Mouse (Mus musculus): Measurements from ENCODE around the gene Tmem59.
A peak's percentile ranks its signal among the peaks of the same experiment; 100 is the strongest.

Gene Tmem59

DNA sequence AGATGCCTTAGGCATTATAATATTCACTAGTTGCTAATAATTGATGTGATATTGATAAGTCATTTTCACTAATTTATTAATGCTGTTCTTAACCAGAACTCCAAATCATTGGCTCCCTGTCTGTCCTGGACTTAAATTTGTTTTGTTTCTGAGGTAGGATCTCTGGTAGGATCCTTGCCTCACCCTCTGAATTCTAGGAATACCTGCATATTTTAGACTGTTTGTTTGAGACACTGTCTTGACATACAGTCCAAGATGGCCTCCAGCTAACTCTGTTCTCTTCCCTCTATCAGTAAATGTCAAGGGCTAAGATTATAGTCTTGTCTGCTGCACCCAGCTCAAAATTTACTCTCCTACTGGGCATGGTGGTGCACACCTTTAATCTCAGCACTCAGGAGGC lies 2.5 kb downstream of the Tmem59 start:
- no peak for DNase-seq (ENCODE audit: low spot score)

DNA sequence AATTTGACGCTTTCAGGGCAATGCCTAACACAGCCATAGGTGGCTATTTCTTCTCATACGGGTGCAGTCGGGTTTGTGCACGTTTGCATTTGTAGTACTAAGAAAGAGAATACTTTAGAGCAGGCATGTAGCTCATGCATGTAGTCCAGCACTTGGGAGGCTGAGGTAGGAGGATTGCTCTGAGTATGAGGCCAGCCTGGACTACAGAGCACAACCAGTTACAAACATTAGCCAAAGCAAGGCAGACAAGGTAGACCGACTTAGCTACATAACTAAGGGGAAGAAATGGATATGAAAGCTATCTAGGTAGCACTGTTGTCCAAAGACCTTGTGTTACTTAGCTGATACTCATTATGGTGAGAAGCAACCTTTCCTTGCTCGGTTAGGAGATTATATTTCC lies 3.7 kb downstream of the Tmem59 start:
- no peak for DNase-seq (ENCODE audit: low spot score)

DNA sequence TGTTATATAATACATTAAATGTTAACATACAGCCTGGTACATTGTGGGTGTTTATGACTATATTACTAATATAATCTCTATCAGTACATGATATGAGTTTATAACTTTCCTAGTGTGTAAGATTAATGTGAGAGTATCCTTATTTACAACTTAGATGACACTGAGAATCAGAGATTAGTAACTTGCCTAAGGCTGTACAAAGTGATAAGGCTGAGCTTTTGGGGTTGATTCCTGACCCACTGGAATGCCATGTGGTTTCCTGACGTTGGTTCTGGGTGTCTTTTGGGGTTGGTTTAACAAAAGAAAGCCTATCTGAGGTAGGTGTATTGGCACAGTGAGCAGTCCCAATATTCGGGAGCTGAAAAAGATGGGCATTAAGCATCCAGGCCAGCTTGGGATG lies 4.6 kb downstream of the Tmem59 start:
- no peak for DNase-seq (ENCODE audit: low spot score)

DNA sequence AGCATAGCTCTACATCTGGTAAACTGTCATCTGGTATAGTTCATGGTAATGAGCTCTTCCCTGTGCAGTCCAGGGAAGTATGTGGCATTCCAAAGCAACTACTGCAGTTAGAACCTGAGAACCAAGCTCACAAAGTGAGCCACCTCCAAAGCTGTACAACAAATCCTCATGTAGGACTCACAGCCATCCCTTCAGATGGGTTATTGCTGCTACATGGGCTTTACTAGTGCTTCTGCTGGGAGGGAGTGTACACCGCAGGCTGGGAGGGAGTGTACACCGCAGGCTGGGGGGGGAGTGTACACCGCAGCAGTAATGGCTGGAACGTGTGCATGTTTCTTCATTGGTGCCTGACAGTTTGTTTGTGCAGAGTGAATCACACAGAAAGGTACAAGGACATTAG lies 5.0 kb downstream of the Tmem59 start:
- DNase-seq (ENCODE audit: low spot score) = no peak

DNA sequence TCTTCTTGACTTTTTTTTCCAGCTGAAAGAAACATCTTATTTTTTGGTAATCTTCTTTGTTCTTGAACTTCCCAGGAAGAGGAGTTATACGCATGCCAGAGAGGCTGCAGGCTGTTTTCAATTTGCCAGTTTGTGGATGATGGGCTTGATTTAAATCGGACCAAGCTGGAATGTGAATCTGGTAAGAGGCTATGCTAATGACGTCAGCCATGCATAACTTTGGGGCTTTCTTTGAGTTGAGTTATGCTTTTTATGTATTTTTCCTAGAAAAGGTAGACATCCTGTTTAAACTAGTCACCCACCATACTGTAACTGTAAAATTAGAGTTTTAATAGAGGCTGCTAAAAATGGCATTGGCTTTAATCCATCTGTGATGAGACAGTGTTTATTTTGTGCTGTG lies 7.5 kb downstream of the Tmem59 start:
- DNase-seq (ENCODE audit: low spot score) = no peak

GRCm38 (mm10) chr4:107193841-107194240 lies 15.6 kb downstream of the Tmem59 start:
- DNase-seq (ENCODE audit: low spot score) = no peak

- no peak for DNase-seq (ENCODE audit: low spot score)
Measured at GRCm38 (mm10) chr4:107196454-107196853, 18.3 kb downstream of the Tmem59 start.

- no peak for DNase-seq (ENCODE audit: low spot score)
Measured at GRCm38 (mm10) chr4:107198072-107198471, 19.9 kb downstream of the Tmem59 start.

- no peak for DNase-seq (ENCODE audit: low spot score)
Measured at GRCm38 (mm10) chr4:107201779-107202178, 23.6 kb downstream of the Tmem59 start.

GRCm38 (mm10) chr4:107203001-107203400 lies 24.8 kb downstream of the Tmem59 start:
- DNase-seq (ENCODE audit: low spot score) = no peak

GRCm38 (mm10) chr4:107207016-107207415 lies 28.8 kb downstream of the Tmem59 start:
- DNase-seq (ENCODE audit: low spot score) = no peak

GRCm38 (mm10) chr4:107208880-107209279 lies 30.7 kb downstream of the Tmem59 start, which contains the start of gene Ldlrad1:
TSS of gene Ldlrad1 (plus strand) at chr4:107209180.
- no peak for DNase-seq (ENCODE audit: low spot score)

DNA sequence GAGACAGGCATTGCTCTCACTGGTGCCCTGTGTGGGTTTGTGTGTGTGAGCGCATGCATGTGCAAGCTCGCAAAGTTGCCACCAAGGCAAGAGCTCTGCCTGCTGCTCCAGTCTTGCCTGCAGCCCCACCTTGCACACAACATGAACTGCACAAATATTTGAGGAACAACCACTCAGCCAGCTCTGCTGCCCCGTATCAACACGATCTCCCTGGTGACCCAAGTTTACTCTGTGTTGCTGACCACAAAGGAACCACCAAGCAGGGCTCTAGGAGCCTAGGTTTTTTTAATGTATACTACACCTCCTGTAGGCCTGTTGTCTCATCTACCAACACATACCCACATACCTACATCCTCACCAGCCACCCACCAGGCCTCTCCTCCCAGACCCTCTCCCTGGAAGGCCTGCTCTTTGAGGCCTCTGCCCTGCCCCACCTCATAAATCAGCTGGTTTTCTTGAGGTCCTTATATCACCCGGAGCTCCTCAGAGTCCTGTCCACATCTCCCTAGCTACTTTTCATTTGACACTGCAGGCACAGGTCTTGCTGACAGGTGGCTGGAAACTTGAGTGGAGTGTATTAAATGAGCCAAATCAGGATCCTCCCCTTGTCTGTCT lies 32.4 kb downstream of the Tmem59 start:
- peak; percentile 28 for DNase-seq (ENCODE audit: low spot score)

DNA sequence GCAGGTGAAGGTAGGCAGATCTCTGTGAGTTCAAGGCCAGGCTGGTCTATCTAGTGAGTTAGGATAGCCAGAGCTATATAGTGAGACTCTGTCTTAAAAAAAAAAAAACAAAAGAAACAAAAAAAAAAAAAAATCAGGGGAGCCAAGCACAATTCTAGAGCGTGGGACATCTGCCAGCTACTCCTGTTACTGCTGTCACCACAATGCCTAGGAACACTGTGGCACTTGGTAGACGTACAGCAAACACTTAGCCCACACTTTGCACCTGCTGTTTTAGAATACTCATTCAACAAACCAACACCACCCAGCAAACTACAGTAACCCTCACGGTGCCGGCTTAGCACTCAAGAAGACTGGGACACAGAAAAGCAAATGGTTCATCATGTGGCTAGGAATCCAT lies 33.3 kb downstream of the Tmem59 start:
- no peak for DNase-seq (ENCODE audit: low spot score)

GRCm38 (mm10) chr4:107211936-107212335 lies 33.7 kb downstream of the Tmem59 start:
- no peak for DNase-seq (ENCODE audit: low spot score)

- no peak for DNase-seq (ENCODE audit: low spot score)
Measured at GRCm38 (mm10) chr4:107213279-107214011, 35.2 kb downstream of the Tmem59 start.

GRCm38 (mm10) chr4:107217574-107217973 lies 39.4 kb downstream of the Tmem59 start:
- no peak for DNase-seq (ENCODE audit: low spot score)

- DNase-seq (ENCODE audit: low spot score) = no peak
Measured at GRCm38 (mm10) chr4:107221524-107221923, 43.3 kb downstream of the Tmem59 start.

DNA sequence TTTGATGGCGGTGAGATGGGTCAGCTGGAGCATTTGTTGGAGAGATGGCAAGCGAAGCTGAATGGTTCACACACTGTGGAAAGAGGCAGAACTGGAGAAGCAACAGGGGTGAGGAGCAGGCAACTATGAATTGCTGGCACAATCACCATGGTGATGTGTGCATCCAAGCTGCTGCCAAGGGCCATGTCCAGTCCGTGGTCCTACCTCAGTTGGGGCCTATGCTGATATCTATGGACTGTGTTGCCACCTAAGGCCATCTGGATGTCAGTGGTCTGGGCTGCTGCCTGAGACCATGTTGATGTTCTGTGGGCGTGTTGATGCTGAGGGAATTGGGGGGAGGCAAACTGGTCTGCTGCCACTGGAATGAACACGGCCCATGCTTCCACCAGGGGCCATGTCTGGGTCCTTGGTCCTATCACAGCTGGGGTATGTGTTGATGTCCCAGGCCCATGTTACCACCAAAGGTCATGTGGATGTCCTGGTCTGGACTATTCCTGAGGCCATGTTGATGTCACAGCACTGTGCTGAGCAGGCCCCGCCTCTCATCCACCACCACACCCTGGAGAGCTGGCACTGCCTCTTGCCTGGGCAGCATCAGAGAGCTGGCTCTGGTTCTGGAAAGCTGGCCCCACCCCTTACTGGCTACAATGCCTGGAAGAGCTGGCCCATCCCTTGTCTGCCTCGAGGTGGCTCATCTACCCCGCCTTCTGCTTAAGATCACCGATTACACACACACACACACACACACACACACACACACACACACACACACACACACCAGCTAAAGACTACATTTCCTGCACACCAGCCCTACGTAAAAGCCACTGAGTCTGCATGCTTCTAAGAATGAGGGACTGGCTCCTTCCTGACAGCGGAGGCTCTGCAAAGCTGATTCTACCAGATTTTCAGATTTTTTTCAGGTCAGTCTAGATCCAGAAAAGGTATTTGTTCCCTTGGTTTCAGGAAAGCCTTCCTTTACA lies 45.3 kb downstream of the Tmem59 start:
- peak; percentile 34 for DNase-seq (ENCODE audit: low spot score)

GRCm38 (mm10) chr4:107226313-107226712 lies 48.1 kb downstream of the Tmem59 start:
- no peak for DNase-seq (ENCODE audit: low spot score)

DNA sequence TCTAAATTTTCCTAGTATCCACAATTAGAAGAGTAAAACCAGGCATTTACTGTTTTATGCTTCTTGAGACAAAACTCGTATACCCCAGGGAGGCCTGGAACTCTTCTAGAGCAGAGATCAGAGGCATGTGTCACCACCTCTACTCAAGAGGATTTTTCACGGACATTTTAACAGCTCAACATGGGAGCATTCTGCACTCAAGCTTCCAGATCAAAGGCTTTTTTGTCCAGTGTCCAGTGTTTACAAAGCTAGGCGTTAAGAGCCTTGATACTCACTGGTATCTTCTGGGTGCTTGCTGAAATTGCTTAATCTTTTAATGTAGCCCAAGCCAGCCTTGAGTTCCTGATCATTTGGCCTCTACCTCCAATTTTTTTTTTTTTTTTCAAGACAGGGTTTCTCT lies 54.0 kb downstream of the Tmem59 start:
- no peak for DNase-seq (ENCODE audit: low spot score)

DNA sequence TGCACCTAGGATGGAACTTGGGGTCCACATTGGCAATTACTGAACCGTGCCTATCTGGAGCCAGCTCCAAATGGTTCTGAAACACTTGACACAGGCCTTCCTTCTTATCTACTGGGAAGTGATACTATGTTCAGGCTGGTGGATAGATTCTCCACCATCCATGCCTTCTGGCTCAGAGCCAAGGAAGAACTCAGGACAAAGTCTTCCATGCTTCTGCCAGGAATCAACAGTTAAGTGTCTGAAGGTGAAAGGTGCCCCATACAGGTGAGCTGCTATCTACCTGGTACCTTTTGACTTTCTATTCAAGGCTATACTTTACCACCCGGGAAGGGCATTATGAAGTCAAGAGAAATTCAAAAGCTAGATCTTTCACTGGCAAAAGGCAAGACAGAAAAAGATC lies 60.1 kb downstream of the Tmem59 start:
- no peak for DNase-seq (ENCODE audit: low spot score)

DNA sequence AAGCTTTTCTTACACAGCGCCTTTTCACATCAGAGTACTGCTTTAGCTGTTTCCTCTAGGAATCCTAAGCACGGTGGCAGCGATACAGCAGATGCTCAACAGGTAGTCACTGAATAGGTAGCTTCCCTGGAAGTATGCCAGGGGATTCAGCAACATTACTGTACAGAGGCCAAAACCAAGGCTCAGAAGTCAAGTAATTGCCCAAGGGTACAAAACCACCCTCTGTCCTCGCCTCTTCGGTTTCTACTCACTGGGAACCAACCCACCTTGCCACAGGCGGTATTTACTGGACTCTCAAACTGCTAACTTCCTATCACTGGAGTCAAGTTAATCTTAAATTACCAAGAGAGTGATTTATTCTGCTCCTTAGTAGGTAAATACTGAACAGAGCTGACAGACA lies 62.0 kb downstream of the Tmem59 start:
- DNase-seq (ENCODE audit: low spot score) = no peak
